Mouse (Mus musculus) kidney, embryonic 15.5 days (tissue): ENCODE measurements around the gene Gnptab. TPM values are rescaled to one million over a fixed set of nuclear protein-coding genes. Genes with fewer than 3 reads are reported as not detected.
"Not testable (repeated sequence)": the region's sequence is repeated elsewhere in the genome, so short reads cannot be mapped to it uniquely, and the experiment has no call there.

Source experiments
- ATAC-seq: fragments of 200-750 bp; cut with Nextera tagmentation; replicated peaks from 2 replicates; pipeline ENCODE4 v1.8.0; 2017; ENCODE audit warnings: moderate TSS enrichment; ENCODE audit not compliant: low FRiP score
- H3K27ac ChIP-seq: fragments of 300-500 bp; sonication (generic); 2 replicates; pipeline ENCODE4 v1.5.1; 2015; ENCODE audit warnings: mild to moderate bottlenecking, inconsistent platforms
- H3K27me3 ChIP-seq: fragments of 300-500 bp; sonication (generic); 2 replicates; pipeline ENCODE4 v1.6.1; 2015; ENCODE audit warnings: inconsistent platforms
- H3K36me3 ChIP-seq: fragments of 300-500 bp; sonication (generic); 2 replicates; pipeline ENCODE4 v1.6.1; 2015; ENCODE audit warnings: inconsistent platforms
- H3K4me1 ChIP-seq: fragments of 300-500 bp; sonication (generic); 2 replicates; pipeline ENCODE4 v1.6.1; 2015; ENCODE audit warnings: inconsistent platforms
- H3K4me2 ChIP-seq: fragments of 300-500 bp; sonication (generic); 2 replicates; pipeline ENCODE4 v1.6.1; 2015; ENCODE audit warnings: moderate library complexity, mild to moderate bottlenecking, inconsistent platforms
- H3K4me3 ChIP-seq: fragments of 300-500 bp; sonication (generic); replicated peaks from 2 replicates; pipeline ENCODE4 v1.5.1; 2015; ENCODE audit warnings: mild to moderate bottlenecking, inconsistent platforms
- H3K9ac ChIP-seq: fragments of 300-500 bp; sonication (generic); 2 replicates; pipeline ENCODE4 v1.6.1; 2015; ENCODE audit warnings: mild to moderate bottlenecking, inconsistent platforms
- H3K9me3 ChIP-seq: fragments of 300-500 bp; sonication (generic); replicated peaks from 2 replicates; pipeline ENCODE4 v1.6.1; 2016; ENCODE audit warnings: inconsistent platforms
- WGBS: fragments of 180-500 bp; shearing (Covaris S2); methylation state at CpG from one replicate; pipeline ENCODE4 v1.1.7; 2015; ENCODE audit warnings: mixed read lengths; 5-methylcytosine and 5-hydroxymethylcytosine counted together
- polyA plus RNA-seq: library from polyadenylated mRNA; unstranded; fragments of >200 nt; fragmentation: Nextera tagmentation; extraction: Ambion mirVana; gene quantifications from 2 replicates; pipeline ENCODE4 v1.2.1, GENCODE M21; 2015

Gnptab gene
- polyA plus RNA-seq, 1 experiment from 2014 or later: 14.3 TPM

DNA sequence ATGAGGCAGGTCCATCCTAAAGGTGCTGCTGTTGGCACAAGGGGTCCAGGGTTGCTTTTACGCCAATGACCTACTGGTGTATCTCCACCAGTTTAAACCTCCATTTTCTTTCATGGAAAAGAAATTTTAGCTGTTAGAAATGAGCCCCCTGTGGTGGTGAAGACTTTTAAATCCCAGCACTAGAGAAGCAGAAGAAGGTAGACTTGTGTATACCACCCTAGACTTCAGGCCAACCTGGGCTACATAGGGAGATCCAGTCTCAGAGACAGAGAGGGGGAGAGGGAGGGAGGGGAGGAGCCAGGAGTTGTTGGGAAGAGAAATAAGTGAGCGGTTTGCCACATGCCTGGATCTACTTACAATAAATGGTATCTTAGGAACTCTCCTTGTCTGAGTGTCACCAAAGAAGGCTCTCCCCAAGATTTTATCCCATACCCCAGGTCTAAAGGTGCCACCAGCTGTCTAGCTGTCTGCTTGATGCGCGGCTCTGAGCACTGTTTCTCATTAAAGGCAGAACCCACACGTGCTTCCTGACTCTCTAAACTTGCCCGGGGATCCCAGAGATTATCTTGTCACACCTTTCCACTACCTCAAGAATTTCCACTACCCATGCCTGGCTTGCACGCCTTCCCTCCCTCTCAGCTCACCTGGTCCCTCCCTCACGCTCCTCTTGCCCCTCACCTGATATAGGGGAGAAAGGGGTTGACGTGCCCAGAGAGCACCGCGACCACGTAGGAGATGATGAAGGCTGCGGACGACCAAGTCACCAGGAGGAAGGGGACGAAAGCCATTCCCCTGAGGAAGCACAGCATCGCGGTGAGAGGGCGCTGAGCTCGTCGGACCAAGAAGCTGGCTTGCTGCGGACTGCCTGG lies 22.6 kb upstream of the Gnptab start:
- no peak; the same call in 1 of the 2 replicates for ATAC-seq
- no peaks in the 10 kb centered on the region for H3K9me3 ChIP-seq

DNA sequence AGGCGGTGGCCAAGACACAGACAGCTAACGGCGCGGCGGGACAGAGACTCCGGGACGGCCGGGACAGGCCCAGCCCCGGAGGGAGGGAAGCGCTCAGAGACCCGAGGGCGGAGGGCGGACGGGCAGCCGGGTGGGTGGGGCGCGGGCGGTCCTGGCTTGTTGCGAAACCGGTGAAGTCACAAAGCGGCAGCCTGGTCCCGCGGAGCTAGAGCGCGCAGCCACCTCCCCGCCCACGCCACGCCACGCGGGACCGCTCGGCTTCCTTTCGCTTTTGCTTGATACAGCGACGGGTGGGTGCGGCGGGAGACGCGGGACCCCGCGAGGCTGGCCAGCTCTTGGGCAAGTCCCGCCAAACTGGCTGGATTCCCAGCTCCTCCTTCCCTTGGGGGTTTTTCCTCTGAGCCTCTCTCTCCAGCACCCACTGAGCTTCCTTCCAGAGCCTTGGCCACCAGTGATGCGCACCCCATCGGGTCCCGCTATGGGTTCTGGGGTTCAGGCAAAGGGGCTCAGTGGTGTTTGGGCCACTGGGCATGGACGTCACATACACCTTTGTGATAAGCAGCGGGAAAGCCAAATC lies 21.9 kb upstream of the Gnptab start:
- WGBS: 4% methylated on average over 36 of the region's 47 CpGs
- peak overlapping the region; percentile 88 for H3K4me2 ChIP-seq
- H3K4me1 ChIP-seq: peaks cover 11% of the 10 kb centered on the region
- no peaks in the 10 kb centered on the region for H3K27me3 ChIP-seq
- H3K9ac ChIP-seq: peak overlapping the region; percentile 51
- H3K36me3 ChIP-seq: no peaks in the 10 kb centered on the region
- H3K27ac ChIP-seq: no peak overlapping the region
- ATAC-seq: peak; percentile 87
- H3K4me3 ChIP-seq: peak overlapping the region; percentile 61
- H3K9me3 ChIP-seq: no peaks in the 10 kb centered on the region

More for the DNA sequence above, 22.6 kb upstream of the Gnptab start:
- H3K27ac ChIP-seq: no peak overlapping the region
- H3K27me3 ChIP-seq: no peaks in the 10 kb centered on the region
- H3K9ac ChIP-seq: peak overlapping the region; percentile 51
- no peaks in the 10 kb centered on the region for H3K36me3 ChIP-seq
- H3K4me1 ChIP-seq: peaks cover 11% of the 10 kb centered on the region
- H3K4me2 ChIP-seq: peak overlapping the region; percentile 88
- peak overlapping the region; percentile 61 for H3K4me3 ChIP-seq
- WGBS: 9% methylated on average over 21 of the region's 21 CpGs

DNA sequence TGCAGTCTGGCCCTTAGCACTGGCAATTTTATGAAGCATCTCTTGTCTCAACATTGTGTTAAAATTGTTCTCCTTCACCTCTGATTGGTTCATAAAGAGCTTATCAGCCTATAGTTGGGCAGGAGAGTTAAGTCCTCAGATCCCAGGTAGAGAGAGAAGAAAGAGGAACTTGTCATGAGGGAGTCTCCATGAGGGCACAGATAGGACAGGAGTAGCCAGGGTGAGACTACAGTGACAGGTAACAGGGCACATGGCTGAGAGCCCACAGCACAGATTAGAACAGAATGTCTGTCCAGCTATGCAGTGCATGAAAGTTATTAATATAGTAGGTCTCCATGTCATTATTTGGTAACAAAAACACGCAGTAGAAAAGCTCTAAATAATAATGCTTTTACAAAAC lies 16.7 kb upstream of the Gnptab start:
- Histone ChIP-seq H3K9me3 (no peaks in the 10 kb centered on the region), H3K27me3 (no peaks in the 10 kb centered on the region)
- WGBS: 58% methylated on average over 1 of the region's 1 CpGs

DNA sequence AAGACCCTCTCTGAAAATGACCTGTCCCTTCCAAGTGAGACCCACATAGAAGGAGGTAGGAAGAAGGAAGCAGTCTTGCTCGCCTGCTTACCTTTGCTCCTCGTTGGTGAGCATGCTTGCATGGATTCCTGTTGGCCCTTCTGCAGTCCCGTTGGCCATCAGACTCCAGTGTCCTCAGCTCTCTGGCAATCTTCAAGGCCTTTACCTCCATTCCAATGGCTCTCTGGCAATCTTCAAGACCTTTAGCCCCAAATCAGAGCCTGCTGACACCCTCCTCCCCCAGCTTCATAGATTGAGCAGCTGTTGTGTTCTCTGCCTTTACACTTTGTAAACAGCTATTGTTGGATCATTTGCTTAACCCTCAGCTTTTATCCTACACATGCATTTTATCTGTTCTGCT lies 14.7 kb upstream of the Gnptab start:
- Histone ChIP-seq H3K36me3 (no peaks in the 10 kb centered on the region), H3K27me3 (no peaks in the 10 kb centered on the region), H3K4me1 (no peaks in the 10 kb centered on the region), H3K4me2 (no peak overlapping the region), H3K9me3 (no peaks in the 10 kb centered on the region), H3K4me3 (no peak overlapping the region), H3K27ac (no peak overlapping the region), H3K9ac (no peak overlapping the region)
- WGBS: 81% methylated on average over 3 of the region's 3 CpGs
- no peak for ATAC-seq

More for the DNA sequence above, 16.7 kb upstream of the Gnptab start:
- no peak for ATAC-seq
- peaks cover 1% of the 10 kb centered on the region; the same call in 1 of the 2 replicates for H3K4me1 ChIP-seq
- H3K4me2 ChIP-seq: no peak overlapping the region
- no peak overlapping the region for H3K9ac ChIP-seq
- no peak overlapping the region for H3K4me3 ChIP-seq
- no peaks in the 10 kb centered on the region for H3K36me3 ChIP-seq
- H3K27ac ChIP-seq: no peak overlapping the region

DNA sequence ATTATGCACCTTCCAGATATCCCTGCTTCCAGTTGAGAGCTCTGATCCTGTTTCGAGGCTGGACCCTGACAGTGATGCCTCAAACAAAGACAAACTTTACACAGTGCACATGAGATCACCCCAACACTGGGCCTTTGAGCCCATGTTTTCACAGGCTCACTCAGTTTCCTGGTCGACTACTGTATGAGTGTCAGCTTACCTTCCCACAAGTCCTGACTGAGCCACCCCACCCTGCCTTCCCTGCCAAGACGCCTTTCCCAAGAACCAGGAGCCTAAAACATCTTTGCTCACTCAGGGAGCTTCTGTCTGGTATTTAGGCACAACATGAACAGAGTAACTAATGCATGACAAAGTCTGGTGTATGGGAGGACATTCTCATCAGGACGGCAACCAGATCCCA lies 9.7 kb upstream of the Gnptab start:
- no peaks in the 10 kb centered on the region for H3K36me3 ChIP-seq
- WGBS: 42% methylated on average over 4 of the region's 4 CpGs

DNA sequence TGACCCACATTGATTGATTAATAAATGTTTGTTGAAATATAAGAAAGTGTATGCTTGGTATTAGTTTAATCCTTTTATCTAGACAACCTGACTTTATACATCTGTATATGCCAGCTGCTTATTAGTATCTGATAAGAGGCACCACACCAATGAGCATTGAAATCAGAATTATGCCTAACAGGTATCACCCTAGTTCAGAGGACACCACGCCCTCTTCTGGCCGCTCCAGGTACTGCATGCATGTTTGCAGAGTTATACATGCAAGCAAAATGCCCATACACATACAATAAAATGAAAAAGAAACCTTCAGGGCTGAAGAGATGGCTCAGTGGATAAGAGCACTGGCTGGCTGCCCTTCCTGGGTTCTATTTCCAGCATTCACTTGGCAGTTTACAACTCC lies 7.1 kb upstream of the Gnptab start:
- WGBS: 5% methylated on average over 2 of the region's 2 CpGs
- peaks cover 6% of the 10 kb centered on the region; the same call in 1 of the 2 replicates for H3K27me3 ChIP-seq
- H3K27ac ChIP-seq: no peak overlapping the region
- no peak overlapping the region for H3K4me2 ChIP-seq
- H3K9ac ChIP-seq: no peak overlapping the region
- ATAC-seq: no peak
- H3K4me1 ChIP-seq: no peaks in the 10 kb centered on the region
- no peaks in the 10 kb centered on the region for H3K9me3 ChIP-seq
- no peak overlapping the region for H3K4me3 ChIP-seq
- no peaks in the 10 kb centered on the region for H3K36me3 ChIP-seq

More for the DNA sequence above, 9.7 kb upstream of the Gnptab start:
- Histone ChIP-seq H3K4me2 (no peak overlapping the region), H3K27me3 (no peaks in the 10 kb centered on the region), H3K9me3 (no peaks in the 10 kb centered on the region), H3K9ac (no peak overlapping the region), H3K4me3 (no peak overlapping the region), H3K27ac (no peak overlapping the region), H3K4me1 (no peaks in the 10 kb centered on the region)
- no peak for ATAC-seq

DNA sequence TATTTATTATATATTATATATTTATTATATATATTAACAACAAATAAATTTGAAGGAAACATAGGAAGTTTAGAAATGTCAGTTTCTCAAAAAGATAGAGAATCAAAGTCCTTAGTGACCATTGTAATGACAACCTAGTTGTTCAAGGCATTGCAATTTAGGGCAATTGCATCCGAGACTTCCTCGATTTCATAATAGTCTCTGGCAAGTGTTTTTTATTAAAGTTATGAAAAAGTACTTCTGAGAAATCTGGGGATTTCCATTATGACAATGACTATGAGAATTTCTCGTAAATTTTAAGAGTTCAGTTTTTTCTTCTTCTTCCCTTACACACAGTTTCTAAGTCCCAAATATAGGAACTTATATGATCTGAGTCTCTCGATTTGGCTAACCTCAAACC lies 6.5 kb upstream of the Gnptab start:
- no peak overlapping the region for H3K4me3 ChIP-seq
- peaks cover 6% of the 10 kb centered on the region; the same call in 1 of the 2 replicates for H3K27me3 ChIP-seq
- ATAC-seq: no peak
- H3K4me2 ChIP-seq: no peak overlapping the region
- no peak overlapping the region for H3K9ac ChIP-seq
- no peak overlapping the region for H3K27ac ChIP-seq
- H3K4me1 ChIP-seq: no peaks in the 10 kb centered on the region
- no peaks in the 10 kb centered on the region for H3K9me3 ChIP-seq
- WGBS: 91% methylated on average over 4 of the region's 4 CpGs
- no peaks in the 10 kb centered on the region for H3K36me3 ChIP-seq

DNA sequence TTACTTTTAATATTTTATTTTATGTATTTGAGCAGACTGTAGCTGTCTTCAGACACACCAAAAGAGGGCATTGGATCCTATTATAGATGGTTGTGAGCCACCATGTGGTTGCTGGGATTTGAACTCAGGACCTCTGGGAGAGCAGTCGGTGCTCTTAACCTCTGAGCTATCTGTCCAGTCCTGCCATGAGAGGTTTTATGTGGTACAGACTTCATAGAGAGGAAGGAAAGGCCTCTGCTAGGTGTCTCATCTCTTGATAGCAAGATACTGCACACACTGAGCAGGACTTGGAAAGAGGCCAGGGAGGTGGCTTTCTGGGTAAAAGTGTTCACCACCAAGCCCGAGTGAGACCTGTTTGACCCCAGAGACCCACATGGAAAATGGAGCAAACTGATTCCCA lies 6.0 kb upstream of the Gnptab start:
- H3K4me3 ChIP-seq, H3K9me3 ChIP-seq, H3K27me3 ChIP-seq, H3K36me3 ChIP-seq, H3K27ac ChIP-seq, H3K4me2 ChIP-seq, ATAC-seq, H3K4me1 ChIP-seq, H3K9ac ChIP-seq: not testable (repeated sequence)
- WGBS: 87% methylated on average over 2 of the region's 2 CpGs

DNA sequence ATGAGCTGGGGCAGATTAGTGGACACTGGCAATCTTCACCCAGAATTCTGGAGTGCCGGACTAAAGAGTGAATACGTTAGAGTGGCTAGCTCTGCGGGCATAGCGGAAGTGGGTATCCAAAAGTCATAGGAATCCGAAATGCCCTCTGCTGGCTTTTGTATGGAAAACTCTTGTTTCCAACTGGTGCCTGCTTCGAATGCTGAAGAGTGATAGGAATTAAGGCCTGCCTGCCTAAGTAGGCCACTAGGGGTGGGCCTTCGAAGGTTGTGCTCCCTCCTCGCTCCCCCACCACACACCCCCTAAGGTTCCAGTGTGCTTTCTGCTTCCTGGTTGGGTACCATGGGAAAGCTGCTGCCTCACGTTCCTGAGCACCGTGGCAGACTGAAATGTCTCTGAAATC lies 3.9 kb upstream of the Gnptab start:
- Histone ChIP-seq H3K4me1 (peaks cover 3% of the 10 kb centered on the region), H3K4me2 (no peak overlapping the region), H3K27ac (no peak overlapping the region), H3K4me3 (no peak overlapping the region), H3K27me3 (peaks cover 6% of the 10 kb centered on the region; the same call in 1 of the 2 replicates), H3K36me3 (no peaks in the 10 kb centered on the region), H3K9ac (no peak overlapping the region), H3K9me3 (no peaks in the 10 kb centered on the region)
- WGBS: 37% methylated on average over 10 of the region's 10 CpGs
- ATAC-seq: no peak

DNA sequence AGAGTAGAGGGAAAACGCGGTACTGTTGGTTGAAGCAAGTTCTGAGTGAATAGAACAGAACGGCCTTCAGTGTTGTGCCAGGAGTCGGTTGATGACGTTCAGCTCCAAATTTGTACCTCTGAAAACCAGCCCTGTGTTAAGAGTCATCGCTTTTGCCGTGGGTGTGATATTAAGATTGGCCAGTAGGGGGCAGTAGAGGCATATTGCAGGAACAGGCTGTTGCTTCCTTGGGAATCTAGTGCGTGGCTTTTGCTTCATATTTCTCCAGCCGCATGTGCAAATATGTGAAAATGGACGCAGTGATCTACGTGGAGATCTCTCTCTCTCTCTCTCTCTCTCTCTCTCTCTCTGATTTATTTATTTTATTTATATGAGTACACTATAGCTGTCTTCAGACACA lies 2.2 kb upstream of the Gnptab start:
- Histone ChIP-seq H3K36me3 (no peaks in the 10 kb centered on the region), H3K9ac (no peak overlapping the region), H3K9me3 (no peaks in the 10 kb centered on the region), H3K4me2 (no peak overlapping the region), H3K4me3 (no peak overlapping the region), H3K4me1 (peaks cover 19% of the 10 kb centered on the region), H3K27me3 (peaks cover 6% of the 10 kb centered on the region; the same call in 1 of the 2 replicates), H3K27ac (no peak overlapping the region)
- WGBS: 10% methylated on average over 11 of the region's 11 CpGs
- ATAC-seq: no peak

DNA sequence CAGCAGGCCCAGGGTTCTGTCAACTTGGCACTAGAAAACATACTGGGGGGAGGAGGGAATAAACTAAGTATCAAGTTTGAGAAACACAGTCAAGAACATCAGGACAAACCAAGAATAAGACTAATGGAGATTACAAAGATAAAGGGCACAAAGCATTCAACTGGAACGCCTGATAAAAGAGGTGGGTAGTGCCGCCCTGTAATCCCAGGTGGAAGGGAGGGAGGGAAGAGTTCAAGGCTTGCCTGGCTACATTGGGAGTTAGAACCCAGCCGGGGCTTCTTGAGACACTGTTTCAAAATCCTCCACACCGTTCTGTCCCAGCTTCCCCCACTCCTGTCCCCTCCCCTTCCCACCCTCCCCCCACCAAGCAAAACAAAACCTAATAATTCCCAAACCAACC lies 1.3 kb upstream of the Gnptab start:
- Histone ChIP-seq H3K27ac (no peak overlapping the region), H3K4me2 (no peak overlapping the region), H3K9ac (no peak overlapping the region), H3K9me3 (no peaks in the 10 kb centered on the region), H3K4me3 (no peak overlapping the region), H3K36me3 (no peaks in the 10 kb centered on the region), H3K27me3 (peaks cover 6% of the 10 kb centered on the region; the same call in 1 of the 2 replicates), H3K4me1 (peaks cover 24% of the 10 kb centered on the region)
- 78% methylated on average over 4 of the region's 4 CpGs for WGBS
- no peak for ATAC-seq

DNA sequence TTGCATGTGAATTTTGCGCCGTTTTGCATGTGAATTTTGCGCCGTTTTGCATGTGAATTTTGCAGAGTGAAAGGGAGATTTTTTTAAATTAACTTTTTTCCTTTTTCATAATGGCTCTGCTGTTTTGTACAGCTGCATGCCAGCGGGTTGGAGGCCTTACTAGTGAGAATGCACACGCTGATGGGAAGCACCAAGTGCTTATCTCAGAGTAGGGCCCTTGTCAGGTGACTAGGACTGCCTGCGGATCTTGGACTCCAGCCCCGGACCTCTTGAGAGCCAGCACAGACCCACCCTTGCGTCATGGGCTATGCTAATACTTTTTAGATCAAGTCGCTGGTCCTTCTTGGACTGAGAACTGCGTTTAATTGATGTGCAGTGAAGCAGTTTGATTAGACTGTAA lies 1.1 kb downstream of the Gnptab start:
- H3K4me2 ChIP-seq: peak overlapping the region; percentile 89
- H3K9ac ChIP-seq: peak overlapping the region; percentile 67
- peak; percentile 63 for ATAC-seq
- H3K9me3 ChIP-seq: no peaks in the 10 kb centered on the region
- peaks cover 39% of the 10 kb centered on the region for H3K4me1 ChIP-seq
- H3K27ac ChIP-seq: peak overlapping the region; percentile 67; the same call in 1 of the 2 replicates
- H3K36me3 ChIP-seq: no peaks in the 10 kb centered on the region
- H3K4me3 ChIP-seq: peak overlapping the region; percentile 85
- H3K27me3 ChIP-seq: peaks cover 6% of the 10 kb centered on the region; the same call in 1 of the 2 replicates
- WGBS: 2% methylated on average over 11 of the region's 11 CpGs
